Mouse (Mus musculus) neural tube, embryonic 13.5 days (tissue): ENCODE results near the gene Ankmy1. TPM values are rescaled to one million over a fixed set of nuclear protein-coding genes. Genes with fewer than 3 reads are reported as not detected.

Experiments used
- ATAC-seq: fragments of 200-750 bp; cut with Nextera tagmentation; 2 replicates; pipeline ENCODE4 v1.8.0; 2017; ENCODE audit warnings: low read depth, mild to moderate bottlenecking, moderate TSS enrichment, moderate library complexity
- H3K27ac ChIP-seq: fragments of 300-500 bp; sonication (generic); replicated peaks from 2 replicates; pipeline ENCODE4 v1.5.1; 2015; ENCODE audit warnings: moderate library complexity, mild to moderate bottlenecking, inconsistent platforms
- H3K27me3 ChIP-seq: fragments of 300-500 bp; sonication (generic); 2 replicates; pipeline ENCODE4 v1.6.1; 2015; ENCODE audit warnings: mild to moderate bottlenecking, inconsistent platforms
- H3K36me3 ChIP-seq: fragments of 300-500 bp; sonication (generic); 2 replicates; pipeline ENCODE4 v1.6.1; 2015; ENCODE audit warnings: mild to moderate bottlenecking, inconsistent platforms
- H3K4me1 ChIP-seq: fragments of 300-500 bp; sonication (generic); replicated peaks from 2 replicates; pipeline ENCODE4 v1.6.1; 2015; ENCODE audit warnings: inconsistent platforms
- H3K4me2 ChIP-seq: fragments of 300-500 bp; sonication (generic); 2 replicates; pipeline ENCODE4 v1.6.1; 2015; ENCODE audit warnings: inconsistent platforms, mild to moderate bottlenecking, moderate library complexity
- H3K4me3 ChIP-seq: fragments of 300-500 bp; sonication (generic); 2 replicates; pipeline ENCODE4 v1.5.1; 2015; ENCODE audit warnings: mild to moderate bottlenecking, inconsistent platforms
- H3K9ac ChIP-seq: fragments of 300-500 bp; sonication (generic); 2 replicates; pipeline ENCODE4 v1.6.1; 2015; ENCODE audit warnings: moderate library complexity, mild to moderate bottlenecking, inconsistent platforms
- H3K9me3 ChIP-seq: fragments of 300-500 bp; sonication (generic); 2 replicates; pipeline ENCODE4 v1.6.1; 2016; ENCODE audit warnings: inconsistent platforms
- WGBS: fragments of 180-500 bp; shearing (Covaris S2); methylation state at CpG from one replicate; pipeline ENCODE4 v1.1.7; 2015; 5-methylcytosine and 5-hydroxymethylcytosine counted together
- polyA plus RNA-seq: library from polyadenylated mRNA; unstranded; fragments of >200 nt; fragmentation: Nextera tagmentation; extraction: Ambion mirVana; gene quantifications from 2 replicates; pipeline ENCODE4 v1.2.1, GENCODE M21; 2015

Gene Ankmy1
- polyA plus RNA-seq, 1 experiment from 2014 or later, result 0.74 TPM

DNA sequence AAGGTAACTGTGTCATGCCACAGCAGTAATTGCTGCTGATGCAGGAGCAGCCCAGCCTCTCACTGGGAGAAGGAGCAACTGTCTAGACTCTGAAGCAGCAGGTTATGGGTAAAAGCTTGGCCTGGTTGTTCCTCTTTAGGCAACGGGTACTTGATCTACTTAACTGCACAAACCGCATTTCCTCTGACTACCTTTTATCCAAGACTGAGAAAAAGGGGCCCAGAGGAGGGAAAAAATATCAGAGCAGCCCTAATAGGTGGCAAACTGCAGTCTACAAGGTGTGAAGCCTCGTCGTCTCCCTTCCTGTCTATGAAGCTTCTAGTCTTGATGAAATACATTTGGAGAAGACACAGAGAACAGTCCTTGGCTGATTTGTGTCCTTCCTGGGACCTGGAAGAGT is 30.9 kb upstream of the Ankmy1 start:
- Histone ChIP-seq H3K9ac (peak overlapping the region; percentile 90), H3K36me3 (peaks cover 10% of the 10 kb centered on the region), H3K4me1 (peaks cover 35% of the 10 kb centered on the region), H3K27me3 (peaks cover 16% of the 10 kb centered on the region; the same call in 1 of the 2 replicates), H3K9me3 (no peaks in the 10 kb centered on the region), H3K4me3 (peak overlapping the region; percentile 83), H3K4me2 (peak overlapping the region; percentile 85), H3K27ac (peak overlapping the region; percentile 99)
- ATAC-seq, result no peak
- 75% methylated on average over 4 of the region's 4 CpGs for WGBS

DNA sequence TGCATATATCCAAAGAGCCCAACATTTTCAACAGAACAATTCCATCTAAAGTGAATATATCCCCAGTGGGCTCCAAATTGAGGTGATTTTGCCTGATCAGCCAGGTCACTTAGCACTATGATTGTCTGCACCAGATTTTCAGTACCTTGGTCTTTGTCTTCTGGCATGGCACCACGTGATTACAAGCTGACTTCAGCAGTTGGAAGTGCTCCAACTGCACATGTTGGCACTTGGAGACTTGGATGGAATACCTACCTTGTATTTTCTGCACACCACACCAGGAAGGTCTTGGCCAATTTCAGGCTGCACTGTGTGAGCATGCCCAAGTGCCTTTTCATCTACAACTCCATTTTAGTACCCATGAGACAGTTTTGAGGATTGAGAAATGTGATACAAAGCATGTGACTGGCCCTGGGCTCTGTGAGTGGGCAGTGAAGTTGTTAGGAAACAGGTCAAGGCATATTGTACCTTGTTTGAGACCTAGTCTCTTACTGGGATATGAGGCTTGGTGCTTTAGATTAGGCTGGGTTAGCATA is 27.5 kb upstream of the Ankmy1 start:
- Histone ChIP-seq H3K9me3 (no peaks in the 10 kb centered on the region), H3K27me3 (peaks cover 24% of the 10 kb centered on the region), H3K4me1 (peaks cover 10% of the 10 kb centered on the region), H3K36me3 (no peaks in the 10 kb centered on the region), H3K4me3 (no peak overlapping the region), H3K27ac (no peak overlapping the region), H3K9ac (no peak overlapping the region), H3K4me2 (no peak overlapping the region)
- WGBS, result 27% methylated on average over 1 of the region's 1 CpGs
- ATAC-seq, result no peak

DNA sequence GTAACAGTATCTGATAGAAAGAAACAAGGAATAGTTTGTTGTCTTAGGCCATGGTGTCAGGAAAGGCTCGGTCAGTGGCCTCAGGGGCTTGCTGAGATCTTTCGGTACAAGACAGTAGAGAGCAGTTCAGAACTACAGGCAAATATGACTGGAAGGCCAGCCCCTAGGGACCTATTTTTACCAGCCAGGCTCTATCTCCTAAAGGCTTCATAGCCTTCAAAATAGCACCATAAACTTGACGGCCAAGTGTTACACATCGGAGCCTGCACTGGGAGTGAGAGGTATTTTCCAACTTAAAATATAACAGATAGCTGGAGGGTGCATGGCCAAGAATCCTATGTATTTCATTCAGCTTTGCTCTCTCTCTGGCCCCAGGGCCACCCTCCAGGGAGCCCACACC is 18.8 kb upstream of the Ankmy1 start:
- Histone ChIP-seq H3K36me3 (peaks cover 50% of the 10 kb centered on the region), H3K9ac (no peak overlapping the region)

DNA sequence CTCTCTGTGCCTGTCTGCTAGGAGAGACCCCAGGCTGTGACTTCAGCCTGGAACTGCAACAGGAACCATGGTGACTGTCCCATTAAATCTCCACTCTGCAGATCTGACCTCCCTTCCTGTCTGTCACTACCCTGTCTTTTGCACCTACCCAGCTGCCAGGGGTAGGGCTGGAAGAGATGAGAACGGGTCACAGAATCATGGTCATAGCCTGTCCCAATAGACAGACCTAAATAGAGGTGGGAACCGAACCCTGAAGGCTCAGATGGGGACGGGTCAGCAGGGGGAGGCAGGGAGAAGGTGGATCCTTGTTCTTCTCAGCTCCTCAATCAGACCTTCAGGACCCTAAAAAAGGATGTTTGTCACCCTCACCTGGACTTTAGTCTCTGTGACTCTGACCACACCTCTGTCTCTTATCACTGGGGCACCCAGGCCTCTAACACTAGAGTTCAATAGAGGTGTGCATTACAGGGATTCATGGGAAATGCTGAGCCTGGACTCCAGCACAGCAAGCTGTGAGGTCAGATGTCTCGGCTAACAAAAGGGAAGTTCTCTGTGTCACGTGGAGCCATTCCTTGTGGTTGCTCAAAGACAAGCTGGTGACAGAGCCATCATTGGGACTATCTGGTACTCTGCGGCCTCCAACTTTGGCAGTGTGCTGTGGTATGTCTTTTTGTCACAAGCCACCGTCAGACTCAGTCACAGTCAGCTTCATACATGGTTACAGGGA is 17.9 kb upstream of the Ankmy1 start:
- H3K36me3 ChIP-seq, result peaks cover 58% of the 10 kb centered on the region
- H3K9ac ChIP-seq, result no peak overlapping the region
- H3K27ac ChIP-seq, result no peak overlapping the region
- no peak overlapping the region for H3K4me3 ChIP-seq
- H3K27me3 ChIP-seq, result no peaks in the 10 kb centered on the region
- no peak for ATAC-seq
- H3K4me1 ChIP-seq, result no peaks in the 10 kb centered on the region
- 88% methylated on average over 7 of the region's 7 CpGs for WGBS
- H3K9me3 ChIP-seq, result no peaks in the 10 kb centered on the region
- no peak overlapping the region for H3K4me2 ChIP-seq

More for the DNA sequence above, 18.8 kb upstream of the Ankmy1 start:
- WGBS, result 88% methylated on average over 4 of the region's 4 CpGs
- Histone ChIP-seq H3K9me3 (no peaks in the 10 kb centered on the region), H3K4me1 (no peaks in the 10 kb centered on the region), H3K27ac (no peak overlapping the region), H3K27me3 (no peaks in the 10 kb centered on the region), H3K4me3 (no peak overlapping the region), H3K4me2 (no peak overlapping the region)
- ATAC-seq, result no peak

DNA sequence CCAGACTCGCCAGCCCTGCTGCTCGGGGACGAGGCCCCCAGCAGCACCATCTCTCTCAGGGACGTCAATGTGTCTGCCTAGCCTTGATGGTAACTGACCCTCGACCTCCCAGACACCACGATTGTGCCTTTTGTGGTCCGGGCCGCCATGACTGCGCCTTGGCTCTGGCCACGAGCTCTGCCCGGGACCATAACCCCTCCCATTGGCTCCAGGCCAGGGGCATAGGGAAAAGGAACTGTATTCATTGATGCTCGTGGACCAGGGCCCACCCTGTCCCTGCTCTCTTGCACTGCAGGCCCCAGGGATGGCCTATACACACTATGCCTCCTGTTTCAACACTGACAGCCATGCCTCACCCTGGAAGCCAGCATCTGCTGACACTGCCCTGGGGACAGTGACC is 17.1 kb upstream of the Ankmy1 start:
- no peaks in the 10 kb centered on the region for H3K4me1 ChIP-seq
- no peak overlapping the region for H3K27ac ChIP-seq
- no peak overlapping the region for H3K4me2 ChIP-seq
- H3K9ac ChIP-seq, result no peak overlapping the region
- no peak overlapping the region for H3K4me3 ChIP-seq
- 0 out of 2 replicates have a peak, but pooled peaks have one; percentile 1 for ATAC-seq
- no peaks in the 10 kb centered on the region for H3K27me3 ChIP-seq
- H3K9me3 ChIP-seq, result no peaks in the 10 kb centered on the region
- H3K36me3 ChIP-seq, result peaks cover 67% of the 10 kb centered on the region
- 79% methylated on average over 12 of the region's 12 CpGs for WGBS

DNA sequence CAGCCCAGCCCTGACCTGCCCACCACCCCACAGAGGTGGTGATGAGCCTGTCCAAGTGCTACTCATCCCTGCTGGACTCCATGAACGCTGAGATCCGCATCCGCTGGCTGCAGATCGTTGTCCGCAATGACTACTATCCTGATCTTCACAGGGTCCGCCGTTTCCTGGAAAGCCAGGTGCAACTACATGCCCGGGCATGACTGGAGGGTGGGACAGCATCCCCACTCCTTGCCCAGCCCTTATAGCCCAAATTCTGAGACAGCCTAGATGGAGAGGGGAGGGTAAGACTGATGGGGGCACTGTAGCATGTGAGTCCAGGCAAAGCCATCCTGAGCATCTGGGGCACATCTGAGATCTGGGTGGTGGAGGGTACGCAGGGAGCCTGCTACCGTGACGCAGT is 16.4 kb upstream of the Ankmy1 start:
- no peak for ATAC-seq
- no peaks in the 10 kb centered on the region for H3K4me1 ChIP-seq
- H3K36me3 ChIP-seq, result peaks cover 73% of the 10 kb centered on the region
- H3K4me2 ChIP-seq, result no peak overlapping the region
- H3K9me3 ChIP-seq, result no peaks in the 10 kb centered on the region
- no peak overlapping the region for H3K9ac ChIP-seq
- no peak overlapping the region for H3K4me3 ChIP-seq
- WGBS, result 94% methylated on average over 11 of the region's 11 CpGs
- H3K27me3 ChIP-seq, result no peaks in the 10 kb centered on the region
- H3K27ac ChIP-seq, result no peak overlapping the region

DNA sequence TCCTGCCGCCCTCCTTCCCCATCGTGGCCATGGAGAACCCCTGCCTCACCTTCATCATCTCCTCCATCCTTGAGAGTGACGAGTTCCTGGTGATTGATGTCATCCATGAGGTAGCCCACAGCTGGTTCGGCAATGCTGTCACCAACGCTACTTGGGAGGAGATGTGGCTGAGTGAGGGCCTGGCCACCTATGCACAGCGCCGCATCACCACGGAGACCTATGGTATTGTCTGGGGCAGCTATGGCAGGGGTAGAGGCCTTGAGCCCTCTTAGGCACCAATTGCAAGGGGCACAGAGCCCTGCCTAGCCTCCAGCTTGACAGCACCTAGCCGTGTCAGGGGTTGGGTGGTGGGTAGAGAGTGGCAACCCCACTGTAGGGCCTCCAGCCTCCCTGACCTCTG is 14.0 kb upstream of the Ankmy1 start:
- Histone ChIP-seq H3K4me3 (no peak overlapping the region), H3K9ac (no peak overlapping the region), H3K27me3 (no peaks in the 10 kb centered on the region), H3K9me3 (no peaks in the 10 kb centered on the region), H3K4me1 (peaks cover 15% of the 10 kb centered on the region), H3K4me2 (no peak overlapping the region), H3K36me3 (peaks cover 78% of the 10 kb centered on the region), H3K27ac (no peak overlapping the region)
- no peak for ATAC-seq
- WGBS, result 92% methylated on average over 9 of the region's 9 CpGs

DNA sequence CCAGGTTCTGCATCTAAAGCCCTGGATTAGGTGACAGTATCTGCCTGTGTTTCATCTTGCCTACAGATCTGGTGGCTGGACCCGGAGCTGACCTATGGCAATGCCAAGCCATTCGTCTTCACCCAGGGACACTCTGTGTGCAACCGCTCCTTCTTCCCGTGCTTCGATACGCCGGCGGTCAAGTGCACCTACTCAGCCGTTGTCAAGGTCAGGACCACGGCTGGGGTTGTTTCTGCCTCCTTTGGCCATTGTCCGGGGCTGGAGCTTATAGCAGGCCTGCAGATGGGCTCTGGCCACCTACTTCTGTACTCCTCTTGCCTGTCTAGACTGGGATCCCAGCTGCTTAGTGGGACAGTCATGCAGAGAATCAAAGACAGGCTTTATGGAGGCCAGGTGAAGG is 12.3 kb upstream of the Ankmy1 start:
- WGBS, result 93% methylated on average over 11 of the region's 11 CpGs
- Histone ChIP-seq H3K4me3 (no peak overlapping the region), H3K4me1 (peaks cover 25% of the 10 kb centered on the region), H3K4me2 (no peak overlapping the region), H3K9me3 (no peaks in the 10 kb centered on the region), H3K36me3 (peaks cover 63% of the 10 kb centered on the region), H3K9ac (no peak overlapping the region), H3K27me3 (no peaks in the 10 kb centered on the region), H3K27ac (no peak overlapping the region)
- ATAC-seq, result no peak

DNA sequence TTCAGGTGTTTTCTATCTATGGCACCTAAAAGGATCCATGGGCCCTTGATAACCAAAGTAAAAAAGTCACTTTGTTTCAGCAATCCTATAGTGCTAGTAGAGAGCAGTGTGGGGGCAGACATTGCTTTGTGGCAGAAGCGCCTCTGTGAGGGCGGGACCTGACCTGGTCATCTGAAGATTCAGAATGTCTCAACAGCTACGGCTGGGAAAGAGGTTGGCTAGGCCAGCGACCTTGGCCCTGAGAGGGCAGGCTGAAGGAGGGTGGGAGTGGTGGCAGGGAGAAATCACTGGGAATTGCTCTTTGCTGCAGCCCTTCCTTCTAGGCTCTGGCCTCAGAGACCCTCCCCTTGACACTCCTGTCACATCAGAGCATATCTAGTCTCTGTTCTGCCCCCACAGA is 11.5 kb upstream of the Ankmy1 start:
- Histone ChIP-seq H3K27ac (no peak overlapping the region), H3K27me3 (no peaks in the 10 kb centered on the region), H3K36me3 (peaks cover 55% of the 10 kb centered on the region), H3K4me3 (no peak overlapping the region), H3K4me1 (peaks cover 32% of the 10 kb centered on the region), H3K9me3 (no peaks in the 10 kb centered on the region), H3K4me2 (no peak overlapping the region), H3K9ac (no peak overlapping the region)
- WGBS, result 77% methylated on average over 4 of the region's 4 CpGs
- ATAC-seq, result no peak

DNA sequence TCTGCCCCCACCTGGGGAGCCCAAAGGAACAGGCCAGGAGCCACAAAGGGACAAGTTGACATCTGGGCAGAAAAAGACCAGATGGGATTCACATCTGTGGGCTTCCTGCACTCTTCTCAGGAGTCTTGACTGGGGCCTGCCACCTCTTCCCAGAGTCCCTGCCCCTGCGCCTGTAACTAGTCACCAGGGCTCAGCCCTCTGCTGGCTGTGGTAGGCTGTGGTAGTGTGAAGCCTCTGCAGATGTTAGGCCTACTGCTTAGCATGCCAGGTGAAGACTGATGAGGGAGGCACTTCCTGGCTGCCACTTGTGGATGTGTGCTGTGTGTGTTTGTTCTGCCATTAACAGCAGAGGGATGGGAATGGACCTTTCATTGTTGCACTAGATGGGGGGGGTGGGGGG is 9.6 kb upstream of the Ankmy1 start:
- Histone ChIP-seq H3K4me3 (peak overlapping the region; percentile 88), H3K9me3 (no peaks in the 10 kb centered on the region), H3K4me1 (peaks cover 41% of the 10 kb centered on the region), H3K4me2 (peak overlapping the region; percentile 98), H3K27ac (peak overlapping the region; percentile 96; the same call in 1 of the 2 replicates), H3K9ac (peak overlapping the region; percentile 97), H3K36me3 (peaks cover 36% of the 10 kb centered on the region), H3K27me3 (peaks cover 3% of the 10 kb centered on the region; the same call in 1 of the 2 replicates)
- whole genome bisulfite sequencing, result 35% methylated on average over 1 of the region's 1 CpGs
- ATAC-seq, result no peak

DNA sequence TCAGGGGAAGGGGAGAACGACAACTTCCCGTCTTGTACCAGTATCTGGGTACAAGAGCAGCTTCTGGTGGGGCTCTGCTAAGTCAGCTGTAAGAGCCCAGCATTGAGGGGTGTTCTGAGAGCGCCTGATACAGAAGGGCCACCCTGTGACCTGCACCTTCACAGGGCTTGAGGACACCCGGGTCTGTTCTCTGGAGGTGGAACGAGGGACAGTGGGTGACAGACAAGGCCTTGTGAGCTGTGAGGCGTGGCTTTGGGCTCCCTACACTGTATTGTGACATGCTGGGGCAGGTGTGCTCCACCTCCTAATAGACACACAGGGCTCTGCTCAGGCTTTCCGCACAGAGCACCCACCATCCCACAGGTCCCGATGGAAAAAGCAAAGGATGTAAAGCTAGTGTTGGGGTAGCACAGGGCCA is 9.0 kb upstream of the Ankmy1 start:
- Histone ChIP-seq H3K9me3 (no peaks in the 10 kb centered on the region), H3K4me1 (peaks cover 41% of the 10 kb centered on the region), H3K4me2 (peak overlapping the region; percentile 98), H3K4me3 (peak overlapping the region; percentile 88), H3K36me3 (peaks cover 30% of the 10 kb centered on the region), H3K27ac (peak overlapping the region; percentile 96), H3K9ac (peak overlapping the region; percentile 97), H3K27me3 (peaks cover 3% of the 10 kb centered on the region; the same call in 1 of the 2 replicates)
- no peak for ATAC-seq
- WGBS, result 45% methylated on average over 8 of the region's 8 CpGs

DNA sequence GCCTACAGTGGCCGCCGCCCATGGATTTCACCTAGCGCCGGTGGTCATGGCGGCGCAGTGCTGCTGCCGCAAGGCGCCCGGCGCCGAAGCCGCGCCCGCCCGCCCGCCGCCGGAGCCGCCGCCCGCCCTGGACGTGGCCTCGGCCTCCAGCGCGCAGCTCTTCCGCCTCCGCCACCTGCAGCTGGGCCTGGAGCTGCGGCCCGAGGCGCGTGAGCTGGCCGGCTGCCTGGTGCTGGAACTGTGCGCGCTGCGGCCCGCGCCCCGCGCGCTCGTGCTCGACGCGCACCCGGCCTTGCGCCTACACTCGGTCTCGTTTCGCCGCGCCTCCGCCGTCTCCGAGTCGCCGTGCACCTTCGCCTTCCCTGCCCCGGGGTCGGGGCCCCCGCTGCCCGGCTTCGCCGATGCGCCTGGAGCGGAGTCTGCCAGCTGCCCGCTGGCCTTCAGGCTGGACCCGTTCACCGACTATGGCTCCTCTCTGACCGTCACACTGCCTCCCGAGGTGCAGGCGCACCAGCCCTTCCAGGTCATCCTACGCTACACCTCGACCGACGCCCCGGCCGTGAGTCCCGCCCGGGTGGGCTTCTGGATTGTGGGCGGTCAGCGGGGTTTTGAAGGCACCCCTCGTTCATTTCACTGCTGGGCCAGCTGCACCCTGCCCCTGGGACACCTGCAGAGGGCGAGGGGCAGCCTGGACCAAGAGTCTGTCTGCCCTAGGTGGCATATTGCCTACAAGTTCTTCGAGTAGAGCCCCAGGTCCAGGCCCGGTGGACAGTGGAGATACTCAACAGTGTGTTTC is 8.4 kb upstream of the Ankmy1 start:
- peak overlapping the region; percentile 97 for H3K9ac ChIP-seq
- no peaks in the 10 kb centered on the region for H3K9me3 ChIP-seq
- H3K27me3 ChIP-seq, result peaks cover 3% of the 10 kb centered on the region; the same call in 1 of the 2 replicates
- ATAC-seq, result peak; percentile 38
- H3K27ac ChIP-seq, result peak overlapping the region; percentile 96
- WGBS, result under 1% methylated on average over 76 of the region's 85 CpGs
- peak overlapping the region; percentile 98 for H3K4me2 ChIP-seq
- peak overlapping the region; percentile 88 for H3K4me3 ChIP-seq
- peaks cover 24% of the 10 kb centered on the region for H3K36me3 ChIP-seq
- H3K4me1 ChIP-seq, result peaks cover 48% of the 10 kb centered on the region
